Mouse (Mus musculus): ENCODE measurements around the gene Nhsl1. TPM values are rescaled to one million over a fixed set of nuclear protein-coding genes. Genes with fewer than 3 reads are reported as not detected.
A peak's percentile ranks its signal among the peaks of the same experiment; 100 is the strongest.
"Not testable (repeated sequence)": the region's sequence is repeated elsewhere in the genome, so short reads cannot be mapped to it uniquely, and the experiment has no call there.

Nhsl1 gene
- total RNA-seq, 2 experiments from 2014 or later: 23.7 to 27.7 TPM

GRCm38 (mm10) chr10:18430141-18430540, 111.4 kb downstream of the Nhsl1 start:
- no peak for DNase-seq (ENCODE audit: low spot score in 2 of 2)

DNA sequence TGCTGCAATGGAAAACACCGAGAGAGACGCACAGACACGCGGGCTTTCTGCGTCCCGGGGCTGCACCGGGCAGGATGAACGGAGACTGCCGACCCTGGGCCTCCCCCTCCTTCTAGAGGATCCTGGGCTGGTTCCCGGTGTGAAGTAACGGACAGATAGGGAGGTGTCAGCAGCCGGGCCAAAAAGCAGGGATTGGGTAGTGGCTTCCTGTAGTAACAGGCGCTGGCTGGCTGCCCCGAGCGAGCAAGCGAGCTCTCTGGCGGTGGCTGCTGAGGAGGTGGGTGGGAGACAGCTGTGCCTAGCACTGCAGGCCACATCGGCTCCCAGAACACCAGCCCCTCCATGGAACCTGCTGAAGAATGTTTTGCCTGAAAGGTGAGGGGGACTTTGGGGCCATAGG, 112.2 kb downstream of the Nhsl1 start:
- peak; percentile 42 to 53 for DNase-seq (ENCODE audit: low spot score in 2 of 2)
- intact Hi-C loops (cut with DNase I): no loop called here

More at GRCm38 (mm10) chr10:18430141-18430540, 111.4 kb downstream of the Nhsl1 start:
- intact Hi-C loops (cut with DNase I): no loop called here

GRCm38 (mm10) chr10:18431546-18431945, 112.8 kb downstream of the Nhsl1 start:
- DNase-seq (ENCODE audit: low spot score in 2 of 2): no peak
- intact Hi-C loops (cut with DNase I): no loop called here

- intact Hi-C loops (cut with DNase I): no loop called here
- no peak for DNase-seq (ENCODE audit: low spot score in 2 of 2)
Measured at GRCm38 (mm10) chr10:18435454-18435853, 116.7 kb downstream of the Nhsl1 start.

DNA sequence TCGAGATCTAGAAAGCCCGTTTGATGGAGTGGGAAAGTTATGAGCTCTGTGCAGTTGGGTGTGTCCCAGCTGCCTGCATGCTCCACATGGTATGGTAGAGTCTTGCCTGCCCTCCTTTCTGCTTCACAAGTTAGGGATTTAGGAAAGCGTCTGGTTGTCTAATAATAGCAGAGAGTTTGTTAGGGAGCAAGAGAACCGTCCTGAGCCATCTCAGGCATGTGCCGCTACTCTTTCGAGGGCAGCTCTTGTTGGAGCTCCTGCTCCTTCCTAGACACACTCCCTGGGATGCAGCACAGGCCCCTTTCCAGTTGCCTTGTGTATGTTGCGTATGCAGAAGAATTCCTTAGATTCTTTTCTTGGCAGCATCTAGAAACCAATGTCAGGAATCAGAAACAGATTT, 117.2 kb downstream of the Nhsl1 start:
- intact Hi-C loops (cut with DNase I): no loop called here

DNA sequence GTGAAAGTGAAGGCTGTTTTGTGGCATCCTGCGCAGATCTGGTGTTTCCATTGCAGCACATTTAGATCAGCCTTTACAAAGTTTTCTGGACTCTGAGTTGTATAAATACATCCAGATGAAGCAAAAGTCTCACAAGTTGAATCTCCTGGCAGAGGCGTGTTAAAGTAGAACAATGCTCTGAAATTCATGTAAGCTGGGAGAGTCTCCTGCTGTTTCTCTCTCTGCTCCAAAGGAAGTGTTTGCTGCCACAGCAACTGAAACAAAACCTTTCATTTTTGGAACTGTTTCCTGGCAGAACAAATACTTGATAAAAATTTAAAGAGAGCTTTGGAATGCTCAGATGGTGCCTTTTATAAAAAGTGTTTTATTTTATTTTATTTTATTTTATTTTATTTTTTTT, 118.8 kb downstream of the Nhsl1 start:
- intact Hi-C loops (cut with DNase I): no loop called here
- no peak for DNase-seq (ENCODE audit: low spot score in 2 of 2)

More for the DNA sequence above, 117.2 kb downstream of the Nhsl1 start:
- DNase-seq (ENCODE audit: low spot score in 2 of 2): no peak

GRCm38 (mm10) chr10:18445603-18446358, 127.0 kb downstream of the Nhsl1 start:
- intact Hi-C loops (cut with DNase I): no loop called here
- no peak for DNase-seq (ENCODE audit: low spot score in 2 of 2)

GRCm38 (mm10) chr10:18446359-18446820, 127.6 kb downstream of the Nhsl1 start:
- no peak for DNase-seq (ENCODE audit: low spot score in 2 of 2)
- intact Hi-C loops (cut with DNase I): no loop called here

GRCm38 (mm10) chr10:18447299-18447698, 128.5 kb downstream of the Nhsl1 start:
- no peak for DNase-seq (ENCODE audit: low spot score in 2 of 2)
- intact Hi-C loops (cut with DNase I): no loop called here

DNA sequence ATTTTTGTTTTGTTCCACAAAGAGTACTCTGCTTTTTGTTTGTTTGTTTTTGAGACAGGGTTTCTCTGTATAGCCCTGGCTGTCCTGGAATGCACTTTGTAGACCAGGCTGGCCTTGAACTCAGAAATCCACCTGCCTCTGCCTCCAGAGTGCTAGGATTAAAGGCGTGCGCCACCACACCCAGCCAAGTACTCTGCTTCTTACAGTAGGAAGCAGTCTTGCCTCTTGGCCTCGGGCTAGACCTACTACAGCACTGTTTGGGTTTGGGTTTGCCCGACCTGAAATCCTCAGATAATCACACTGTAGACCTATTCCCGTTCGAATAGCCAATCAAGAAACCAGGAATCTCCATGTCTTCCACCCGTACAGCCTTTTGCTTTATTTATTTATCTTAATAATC, 130.1 kb downstream of the Nhsl1 start:
- DNase-seq (ENCODE audit: low spot score in 2 of 2); intact Hi-C loops (cut with DNase I): not testable (repeated sequence)

DNA sequence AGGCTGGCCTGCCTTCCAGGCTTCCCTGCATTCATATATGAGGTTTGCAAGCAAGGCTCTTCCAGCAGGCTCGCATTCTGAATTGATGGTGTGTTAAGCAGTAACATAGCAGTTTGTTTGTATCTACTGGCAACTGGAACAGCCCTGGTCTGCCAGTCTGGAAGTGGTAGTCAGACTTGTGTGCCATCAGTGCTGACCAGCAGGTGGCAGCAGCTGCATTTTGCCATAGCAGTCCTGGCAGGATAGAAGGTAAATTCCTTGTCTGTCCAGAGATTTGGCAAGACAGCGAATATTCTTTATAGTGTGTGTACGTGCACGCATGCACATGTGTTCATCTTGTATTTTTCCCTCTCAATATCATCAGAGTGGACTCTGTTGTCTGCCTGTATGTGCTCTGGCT, 134.6 kb downstream of the Nhsl1 start:
- intact Hi-C loops (cut with DNase I): loop anchor here (1.0 to 10.0 kb wide), 2 partner anchors 75 to 151 kb away; no protein-coding TSS in a partner anchor
- peak; percentile 76 to 83 for DNase-seq (ENCODE audit: low spot score in 2 of 2)

GRCm38 (mm10) chr10:18454161-18454560, 135.4 kb downstream of the Nhsl1 start:
- DNase-seq (ENCODE audit: low spot score in 2 of 2): no peak
- intact Hi-C loops (cut with DNase I): loop anchor here (10.0 kb wide), 1 partner anchor 151 kb away; no protein-coding TSS in a partner anchor

DNA sequence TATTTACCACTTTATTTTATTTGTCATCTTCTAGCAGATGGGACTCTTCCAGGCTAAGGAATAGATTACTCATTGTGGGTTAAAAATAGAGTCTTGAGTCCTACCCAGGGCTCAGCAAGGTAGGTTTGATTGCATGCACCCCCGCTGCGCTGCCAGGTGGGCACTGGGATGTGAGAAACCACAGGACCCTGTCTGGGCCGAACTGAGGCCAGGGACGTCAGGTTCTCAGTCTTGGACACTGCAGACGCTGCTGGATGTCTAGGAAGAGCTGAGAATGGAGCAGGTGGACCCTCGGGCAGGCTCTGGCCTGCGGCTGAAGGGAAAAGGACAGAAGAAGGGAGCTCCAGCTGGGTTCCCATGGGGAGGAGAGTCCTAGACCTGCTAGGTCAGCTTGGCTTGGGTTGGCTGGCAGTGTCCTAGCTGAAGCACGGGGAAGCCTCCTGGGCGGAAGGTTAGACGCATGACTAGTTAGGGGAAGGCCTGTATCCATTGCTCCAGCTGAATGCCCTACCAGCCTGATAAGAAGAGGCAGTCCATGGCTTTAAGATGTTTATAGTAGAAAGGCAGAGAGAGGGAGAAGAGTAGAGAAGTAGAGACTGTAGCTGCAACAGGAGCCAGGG, 136.6 kb downstream of the Nhsl1 start:
- intact Hi-C loops (cut with DNase I): loop anchor here (10.0 kb wide), 1 partner anchor 149 kb away; no protein-coding TSS in a partner anchor

DNA sequence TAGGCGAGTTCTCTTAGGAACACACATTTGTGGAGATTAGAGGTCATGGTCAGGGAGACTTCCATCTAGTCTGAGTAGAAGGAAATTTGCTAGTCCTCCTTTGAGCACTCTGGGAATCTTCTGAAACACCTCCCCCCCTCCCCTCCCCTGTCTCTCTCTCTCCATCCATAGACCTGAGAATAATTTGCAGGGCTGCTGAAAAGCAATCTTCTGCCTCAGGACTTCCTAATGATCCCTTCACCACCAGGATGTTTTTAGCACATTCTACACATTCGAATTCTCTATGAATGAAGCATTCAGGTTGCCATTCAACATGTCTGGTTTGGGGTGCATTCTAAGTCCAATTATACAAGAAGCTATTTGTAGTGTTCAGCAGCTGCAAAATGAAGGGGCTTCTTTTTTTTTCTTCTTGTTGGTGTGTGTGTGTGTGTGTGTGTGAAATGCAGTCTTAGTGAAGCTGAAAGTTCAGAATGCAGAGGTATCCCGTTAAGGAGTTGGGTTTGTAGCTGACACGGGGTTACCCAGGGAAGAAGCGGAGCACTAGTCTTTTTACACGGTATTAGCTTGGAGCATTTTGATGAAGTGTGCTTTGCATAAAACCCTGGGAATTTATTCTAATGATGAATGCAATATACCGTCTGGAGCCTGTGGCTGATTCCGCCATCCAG, 139.2 kb downstream of the Nhsl1 start:
- intact Hi-C loops (cut with DNase I): loop anchor here (10.0 kb wide), 1 partner anchor 147 kb away; no protein-coding TSS in a partner anchor
- no peak for DNase-seq (ENCODE audit: low spot score in 2 of 2)

More for the DNA sequence above, 136.6 kb downstream of the Nhsl1 start:
- DNase-seq (ENCODE audit: low spot score in 2 of 2): no peak

GRCm38 (mm10) chr10:18461336-18461735, 142.6 kb downstream of the Nhsl1 start:
- intact Hi-C loops (cut with DNase I): no loop called here
- DNase-seq (ENCODE audit: low spot score in 2 of 2): no peak

- no peak for DNase-seq (ENCODE audit: low spot score in 2 of 2)
- intact Hi-C loops (cut with DNase I): no loop called here
Measured at GRCm38 (mm10) chr10:18463071-18463841, 144.5 kb downstream of the Nhsl1 start.

DNA sequence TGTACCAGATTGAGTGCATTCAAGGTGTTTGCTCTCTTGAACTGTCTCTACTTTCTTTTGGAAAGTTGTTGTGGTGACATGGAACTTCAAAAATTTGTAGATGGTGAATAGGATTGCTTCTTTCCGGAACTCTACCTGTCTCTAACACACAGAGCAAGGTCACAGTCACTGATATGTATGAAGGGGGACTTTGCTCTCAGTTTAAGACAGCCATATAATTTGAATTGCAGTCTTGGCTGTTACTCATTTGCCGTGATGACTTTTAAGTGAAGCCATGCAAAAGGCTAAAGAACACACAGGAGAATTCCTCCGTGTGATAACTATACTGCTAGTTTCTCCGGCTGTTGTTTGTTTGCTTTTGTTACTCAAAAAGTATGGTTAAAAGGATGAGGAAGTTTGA, 149.6 kb downstream of the Nhsl1 start:
- no peak for DNase-seq (ENCODE audit: low spot score in 2 of 2)
- intact Hi-C loops (cut with DNase I): no loop called here

- no peak for DNase-seq (ENCODE audit: low spot score in 2 of 2)
- intact Hi-C loops (cut with DNase I): no loop called here
Measured at GRCm38 (mm10) chr10:18469279-18470135, 150.7 kb downstream of the Nhsl1 start.
